Mouse (Mus musculus) testis, adult 10 weeks (tissue): ENCODE data around the gene Tyrp1. TPM values are rescaled to one million over a fixed set of nuclear protein-coding genes. Genes with fewer than 3 reads are reported as not detected.

ENCODE experiments used
- polyA plus RNA-seq: library from polyadenylated mRNA; stranded (reverse); fragments of 350-450 nt; fragmentation: Illumina TruSeq; extraction: RNeasy Lipid Tissue Mini Kit (QIAGEN cat#74804); gene quantifications from one replicate; pipeline ENCODE4 v1.2.3, GENCODE M21; 2014; ENCODE audit warnings: low read depth, low replicate concordance

Tyrp1 gene
- polyA plus RNA-seq, result not detected

GRCm38 (mm10) chr4:80834050-80834449, at the start of gene Tyrp1:
TSS of gene Tyrp1 (plus strand) at chr4:80834123.

Other genes starting within 250 kb of the Tyrp1 start
- 0.18 TPM for gene Lurap1l, start 76.5 kb downstream of the Tyrp1 start, polyA plus RNA-seq